Mouse (Mus musculus) kidney, postnatal 4 days (tissue): ENCODE results near the gene Nbeal1.

Experiments
- DNase-seq, 2 experiments: peaks; one replicate each; pipeline ENCODE4 v3.0.0; 2021; ENCODE audit warnings: mixed read lengths in 2 of 2

Nbeal1 gene

DNA sequence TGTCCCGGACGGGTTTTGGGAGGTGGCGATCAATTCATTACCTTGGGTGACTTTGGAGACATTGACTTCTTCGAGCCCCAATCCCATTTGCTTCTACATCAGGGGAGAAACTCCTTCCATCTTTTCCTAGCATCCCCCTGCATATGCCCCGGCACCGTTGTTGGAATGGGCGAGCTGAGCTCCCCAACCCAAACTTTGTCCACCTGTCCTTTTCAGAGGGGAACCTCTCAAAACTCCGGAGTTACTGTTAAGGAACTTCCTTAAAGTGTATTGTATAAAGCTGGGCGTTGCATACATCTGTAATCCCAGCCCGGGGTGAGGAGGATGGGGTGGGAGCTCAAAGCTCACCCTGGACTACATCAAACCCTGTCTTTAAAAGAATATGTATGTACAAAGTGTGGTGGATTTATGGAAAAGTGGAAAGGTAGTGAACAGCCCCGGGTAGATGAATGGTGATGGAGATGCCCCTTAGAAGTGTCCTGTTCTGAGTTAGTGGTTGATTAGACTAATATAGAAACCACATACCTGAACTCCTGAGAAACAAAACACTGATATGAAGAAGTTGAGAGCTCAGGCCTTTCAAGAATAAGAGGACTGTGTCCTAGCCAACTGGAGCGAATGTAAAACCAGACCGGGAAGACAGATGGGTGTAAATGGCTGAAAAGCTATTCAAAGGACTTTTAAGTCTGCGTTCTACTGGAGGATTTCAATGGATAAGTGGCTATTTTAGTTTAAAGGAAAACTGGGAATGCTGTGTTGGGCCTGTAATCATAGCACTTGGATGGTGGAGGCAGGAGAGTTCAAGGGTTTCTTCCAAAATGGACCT, 163.4 kb downstream of the Nbeal1 start:
- DNase-seq = no peak

- DNase-seq = no peak
Measured at GRCm38 (mm10) chr1:60344670-60345069, 164.3 kb downstream of the Nbeal1 start.

GRCm38 (mm10) chr1:60345712-60346111, 165.3 kb downstream of the Nbeal1 start:
- no peak for DNase-seq

DNA sequence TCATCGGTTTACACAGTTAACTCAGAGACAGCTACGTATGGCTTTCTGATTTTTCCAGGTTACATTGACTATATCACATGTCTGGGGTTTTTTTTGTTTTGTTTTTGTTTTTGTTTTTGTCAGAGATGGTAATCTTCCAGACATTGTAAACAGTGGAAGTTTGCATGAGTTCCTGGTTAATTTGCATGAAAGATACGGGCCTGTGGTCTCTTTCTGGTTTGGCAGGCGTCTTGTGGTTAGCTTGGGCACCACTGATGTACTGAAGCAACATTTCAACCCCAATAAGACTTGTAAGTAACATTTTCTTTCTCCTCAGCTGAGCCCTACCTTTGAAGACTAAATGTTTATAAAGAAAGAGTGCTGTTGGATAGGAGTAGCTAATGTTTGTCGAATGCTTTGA, 172.4 kb downstream of the Nbeal1 start:
- no peak for DNase-seq

GRCm38 (mm10) chr1:60361626-60362025, 181.2 kb downstream of the Nbeal1 start:
- no peak for DNase-seq

DNA sequence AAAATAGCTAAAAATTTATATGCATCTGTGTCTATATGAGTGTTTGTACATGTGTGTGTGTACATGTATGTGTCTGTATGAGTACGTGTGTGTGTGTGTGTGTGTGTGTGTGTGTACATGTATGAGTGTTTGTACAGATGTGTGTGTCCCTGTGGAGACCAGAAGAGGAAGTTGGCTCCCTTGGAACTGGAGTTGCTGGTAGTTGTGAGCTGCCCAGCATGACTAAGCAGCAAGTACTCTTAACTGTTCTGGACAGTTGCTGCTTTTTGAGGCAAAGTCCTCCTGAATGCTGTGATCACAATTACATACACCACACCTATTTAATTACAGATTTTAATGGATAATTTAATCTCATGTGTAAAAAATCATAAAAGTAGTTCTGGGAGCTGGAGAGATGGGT, 196.2 kb downstream of the Nbeal1 start:
- no peak for DNase-seq

DNA sequence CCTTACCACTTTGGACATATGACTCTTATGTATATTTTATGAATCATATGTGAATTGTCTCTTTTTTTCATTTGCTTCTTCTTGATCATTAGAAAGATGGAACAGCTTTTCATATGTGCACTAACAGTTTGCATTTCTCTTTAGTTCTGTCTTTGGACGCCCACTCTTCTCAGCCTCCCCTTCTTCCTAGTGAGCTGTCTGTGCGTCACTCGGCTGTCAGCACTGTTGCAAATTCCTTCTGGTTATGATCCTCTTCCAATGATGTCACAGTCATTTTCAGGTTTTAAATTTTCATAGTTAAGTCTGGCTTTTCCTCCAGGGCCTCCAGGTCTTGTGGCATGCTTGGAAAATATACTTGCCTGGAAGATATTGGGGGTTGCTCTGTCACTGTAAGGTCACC, 201.5 kb downstream of the Nbeal1 start:
- DNase-seq = no peak
